Mouse (Mus musculus): ENCODE measurements at regions not wholly inside any gene's neighbourhood (a gene's known extent, or its start where the extent isn't known, plus 50 kb on each side); places are given as distances from the start of the nearest gene placed in this dataset.

GRCm38 (mm10) chr8:17596559-17596958 is 1381.5 kb downstream of the Defb40 start:
- CTCF ChIA-PET: no interaction called here

DNA sequence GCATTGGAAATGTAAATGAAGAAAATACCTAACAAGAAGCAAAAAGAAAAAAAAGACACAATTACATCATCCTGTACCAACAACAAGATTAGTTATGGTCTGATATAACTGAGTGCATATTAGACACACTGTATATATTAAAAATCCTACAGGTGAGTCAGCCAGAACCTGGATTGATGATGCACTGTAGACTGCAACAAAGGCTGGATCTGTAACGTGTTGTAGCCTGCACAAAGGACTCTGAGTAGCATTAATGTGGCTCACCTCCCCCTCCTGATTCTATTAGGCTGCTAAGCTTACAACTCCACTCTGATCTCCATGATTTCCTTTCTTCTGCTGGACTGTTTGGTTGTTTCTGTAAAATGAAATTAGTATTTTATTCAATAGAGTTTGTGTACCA is 1383.4 kb downstream of the Defb40 start:
- CTCF ChIA-PET: no interaction called here

DNA sequence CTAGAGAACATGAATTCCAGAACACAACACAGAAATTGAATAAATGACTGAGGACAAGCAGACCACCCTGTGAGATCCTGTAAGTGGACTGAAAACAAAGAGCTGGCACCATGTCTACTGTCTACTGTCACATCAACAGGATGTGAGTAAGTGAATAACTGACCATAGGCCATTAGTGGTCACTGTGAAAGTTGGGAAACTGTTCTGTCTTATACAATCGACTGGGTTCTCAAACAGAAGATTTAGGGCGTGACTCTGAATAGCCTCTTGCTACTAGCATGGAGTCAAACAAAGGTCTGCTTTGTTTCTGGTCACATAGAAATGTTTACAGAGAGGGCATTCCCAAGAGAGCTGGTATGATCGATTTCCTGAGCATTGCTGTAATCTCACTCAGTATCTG is 1387.9 kb downstream of the Defb40 start:
- CTCF ChIA-PET: no interaction called here

DNA sequence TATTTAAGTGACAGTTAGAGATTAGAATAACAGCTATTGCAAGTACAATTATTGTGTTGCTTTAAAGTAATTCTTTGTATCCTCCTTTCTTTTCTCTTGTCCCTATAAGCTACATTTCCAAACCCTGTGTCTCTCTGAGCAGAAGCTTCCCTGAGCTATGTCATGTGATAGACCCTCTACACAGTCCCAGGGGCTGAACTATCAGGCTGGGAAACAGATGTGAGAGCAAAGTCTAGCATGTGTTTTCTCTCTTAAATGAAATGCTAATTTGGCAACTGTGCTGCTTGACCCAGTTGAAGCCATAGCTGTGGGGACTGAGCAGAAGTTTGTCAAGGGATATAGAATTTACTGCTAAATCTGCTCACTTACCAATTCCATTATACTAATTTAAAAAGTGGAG is 1389.9 kb downstream of the Defb40 start:
- CTCF ChIA-PET: no interaction called here

DNA sequence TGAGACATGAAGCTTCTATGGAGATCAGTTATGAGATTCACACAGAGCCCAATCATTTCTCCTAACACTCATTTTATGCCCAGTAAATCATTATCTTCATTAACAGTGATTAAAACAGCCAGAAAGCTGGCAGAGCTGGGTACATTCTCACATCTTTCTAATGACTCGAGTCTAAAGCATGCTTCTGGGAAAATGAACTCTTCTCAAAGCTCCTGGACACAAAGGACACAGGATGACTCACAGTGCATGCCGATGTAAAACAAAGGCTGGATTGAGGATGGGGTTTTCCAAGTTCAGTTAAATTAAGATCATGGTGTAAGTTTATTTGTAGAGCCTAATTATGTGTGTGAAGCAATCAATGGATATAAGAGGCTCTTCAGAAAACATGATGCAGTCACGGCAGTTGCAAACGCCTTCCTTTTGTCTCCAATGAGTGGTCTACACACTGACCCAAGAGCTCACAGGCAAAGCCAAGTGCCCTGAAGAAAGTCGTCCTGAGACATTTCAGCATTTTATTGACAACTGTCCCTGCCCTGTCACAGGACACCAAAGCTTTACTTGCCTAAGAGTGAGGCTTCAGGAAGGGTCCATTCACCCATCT is 1390.7 kb downstream of the Defb40 start:
- CTCF ChIA-PET: no interaction called here
